Mouse (Mus musculus) right cerebral cortex, postnatal 36 days (tissue): ENCODE results near the gene Cbfa2t2.

Experiments
- DNase-seq, 2 experiments: peaks; one replicate each; pipeline ENCODE4 v3.0.0; 2022; ENCODE audit warnings: low spot score in 2 of 2, mixed read lengths in 1 of 2

Cbfa2t2 gene

DNA sequence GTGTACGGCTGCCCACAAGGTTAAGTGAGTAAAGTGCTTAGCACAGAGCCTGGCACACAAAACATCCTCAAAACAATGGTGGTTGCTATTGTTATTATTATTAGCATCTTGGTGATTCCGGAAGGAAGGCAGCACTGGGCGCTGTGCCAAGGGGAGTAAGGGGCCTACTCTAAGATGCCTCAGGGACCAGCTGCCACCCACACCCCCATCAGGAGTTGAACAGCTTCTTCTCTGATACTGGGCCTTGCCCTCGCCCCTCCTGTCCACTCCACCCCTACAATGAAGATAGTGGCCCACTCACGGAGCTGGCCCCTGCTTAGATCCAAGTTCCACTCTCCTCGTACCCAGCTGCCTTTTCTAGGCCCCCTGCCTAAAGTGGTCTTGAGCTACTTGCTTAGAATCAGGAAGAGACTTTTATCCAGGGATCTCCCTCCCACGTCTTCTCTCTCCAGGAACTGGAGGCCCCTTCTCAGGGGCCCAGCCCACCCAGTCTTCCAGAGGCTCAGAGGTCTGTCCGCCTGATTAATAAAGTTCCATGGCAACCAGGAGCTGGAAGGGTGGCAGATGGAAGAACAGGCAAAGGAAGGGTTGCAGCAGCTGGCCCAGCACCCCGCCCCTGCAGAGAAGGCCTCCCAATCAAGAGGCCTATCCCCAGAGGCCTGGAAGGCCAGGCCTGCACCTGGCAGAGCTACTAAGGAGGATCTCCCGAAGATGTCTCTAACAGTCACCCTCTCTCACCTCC is 132.2 kb downstream of the Cbfa2t2 start:
- DNase-seq = no peak

DNA sequence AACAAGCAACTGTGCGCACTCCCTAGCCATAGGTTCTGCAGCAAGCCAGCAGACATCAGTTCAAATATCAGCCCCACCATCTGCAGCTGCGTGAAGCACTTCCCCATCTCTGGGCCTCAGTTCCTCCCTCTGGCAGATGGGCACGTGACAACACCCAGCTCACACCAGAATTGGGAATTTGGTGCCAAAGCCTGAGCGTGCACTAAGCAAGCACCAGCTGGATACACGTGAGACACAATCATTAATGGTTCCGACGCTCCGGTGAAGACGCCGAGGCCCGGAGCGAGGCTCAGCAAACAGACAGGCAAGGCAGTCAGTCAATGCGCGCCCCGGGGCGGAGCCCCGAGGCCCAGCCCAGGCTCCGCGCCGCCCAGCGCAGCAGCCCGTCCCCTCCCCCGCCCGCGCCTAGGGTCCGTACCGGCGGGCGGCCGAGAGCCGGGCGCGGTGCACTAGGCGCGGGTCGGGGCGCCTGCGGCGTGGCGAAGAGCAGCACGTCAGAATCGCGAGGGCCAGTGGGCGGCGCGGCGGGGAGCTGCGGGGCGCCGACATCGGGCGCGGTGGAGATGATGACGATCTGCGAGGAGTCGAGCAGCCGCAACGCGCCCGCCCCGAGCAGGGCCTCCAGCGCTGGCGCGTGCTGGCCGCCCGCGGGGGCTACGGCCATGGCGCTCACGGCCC is 132.9 kb downstream of the Cbfa2t2 start:
- peak; percentile 49 to 50 for DNase-seq

DNA sequence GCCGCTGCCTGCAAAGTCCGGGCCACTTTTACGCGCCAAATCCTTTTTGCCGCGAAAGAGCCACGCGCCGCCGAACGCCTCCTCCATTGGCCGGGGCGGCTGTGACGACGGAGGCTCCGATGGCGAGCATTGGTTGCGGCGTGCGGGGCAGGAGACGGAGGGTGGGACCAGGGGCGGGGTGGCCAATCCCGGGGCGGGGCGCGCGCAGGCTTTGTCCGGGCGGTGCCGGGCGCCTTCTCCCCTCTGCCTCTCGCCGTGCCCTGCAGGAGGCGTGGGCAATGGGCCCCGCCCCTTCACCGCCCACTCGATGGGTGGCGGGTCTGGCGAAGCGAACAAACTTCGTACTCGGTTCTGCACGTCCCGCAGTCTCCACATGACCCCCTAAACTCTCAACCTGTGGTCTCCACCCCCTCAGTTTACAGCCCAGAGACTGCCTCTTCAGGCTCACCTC is 133.6 kb downstream of the Cbfa2t2 start, which contains the start of gene E2f1:
Gene E2f1 (minus strand): TSS at position 57 of the 451 bp plus-strand sequence.
- DNase-seq = peak; percentile 90 to 92

DNA sequence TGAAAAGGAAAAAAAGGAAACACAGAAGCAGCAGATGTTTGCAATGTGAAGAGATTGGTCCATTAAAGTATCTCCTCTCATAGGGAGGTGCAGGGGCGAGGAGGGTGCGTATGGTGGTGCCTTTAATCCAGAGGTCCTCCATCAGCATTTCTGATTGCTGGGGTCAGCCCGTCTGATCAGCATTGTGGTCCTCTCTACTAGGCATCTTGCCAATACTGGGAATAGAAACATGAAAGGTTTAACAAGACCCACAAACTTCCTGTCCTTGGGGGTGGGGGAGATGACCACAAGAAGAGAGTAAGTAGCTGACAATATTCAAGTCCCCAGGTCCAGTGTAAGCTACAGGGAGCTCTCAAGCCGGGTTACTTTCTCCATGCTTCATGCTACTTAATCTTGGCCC is 134.4 kb downstream of the Cbfa2t2 start:
- DNase-seq = no peak

DNA sequence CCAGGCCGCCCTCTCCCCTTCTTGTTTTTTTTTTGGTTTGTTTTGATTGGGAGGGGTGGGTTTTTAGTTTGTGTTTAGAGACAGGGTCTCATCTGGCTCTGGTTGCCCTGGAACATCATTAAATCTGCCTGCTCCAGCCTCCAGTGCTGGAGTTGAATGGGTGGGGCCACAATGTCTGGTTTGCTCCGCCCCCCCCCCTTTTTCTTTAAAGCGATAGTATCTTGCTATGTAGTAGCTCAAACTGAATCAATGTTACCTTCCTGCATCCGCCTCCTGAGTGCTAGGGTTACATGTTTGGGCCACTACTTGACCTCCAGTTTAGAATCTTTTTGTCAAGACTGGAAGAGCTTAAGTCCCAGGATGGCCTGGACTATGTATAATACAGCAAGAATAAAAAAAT is 135.0 kb downstream of the Cbfa2t2 start:
- no peak for DNase-seq

DNA sequence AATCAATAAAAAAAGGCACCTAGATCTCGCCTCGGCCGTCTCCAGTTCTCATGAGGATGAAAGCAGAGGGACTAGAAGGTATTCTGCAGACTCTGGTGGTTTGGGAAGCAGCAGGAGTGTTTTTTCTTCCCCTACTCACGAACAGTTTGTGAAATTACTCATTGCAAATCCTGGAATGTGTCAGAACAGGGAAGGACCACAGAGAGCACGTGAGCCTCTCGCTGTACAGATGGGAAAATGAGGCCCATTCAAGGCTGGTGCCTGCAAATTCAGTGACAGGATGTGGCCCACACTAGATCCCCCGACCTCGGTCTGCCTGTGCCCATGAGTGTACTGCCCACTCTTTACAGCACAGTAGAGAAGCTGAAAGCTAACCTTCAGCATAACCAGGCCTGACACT is 135.7 kb downstream of the Cbfa2t2 start:
- DNase-seq = no peak

DNA sequence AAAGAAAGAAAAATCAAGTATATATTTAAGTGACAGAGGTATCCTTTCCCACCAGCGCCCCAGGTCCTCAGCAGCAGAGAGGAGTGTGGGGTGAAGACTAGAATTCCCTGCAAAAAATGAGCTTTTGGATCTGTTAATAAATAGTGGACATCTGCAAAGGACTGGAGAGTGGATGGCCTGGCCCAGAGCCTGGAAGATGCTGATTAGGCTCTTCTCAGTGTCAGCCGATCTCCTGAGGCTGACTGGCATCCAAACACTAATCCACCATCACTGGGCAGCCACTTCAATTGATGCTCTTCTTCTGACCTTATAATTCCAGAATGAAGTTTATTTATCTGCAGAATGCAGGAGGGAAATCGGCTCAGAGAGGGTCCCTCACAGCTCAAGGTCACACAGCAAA is 136.7 kb downstream of the Cbfa2t2 start:
- DNase-seq = no peak

DNA sequence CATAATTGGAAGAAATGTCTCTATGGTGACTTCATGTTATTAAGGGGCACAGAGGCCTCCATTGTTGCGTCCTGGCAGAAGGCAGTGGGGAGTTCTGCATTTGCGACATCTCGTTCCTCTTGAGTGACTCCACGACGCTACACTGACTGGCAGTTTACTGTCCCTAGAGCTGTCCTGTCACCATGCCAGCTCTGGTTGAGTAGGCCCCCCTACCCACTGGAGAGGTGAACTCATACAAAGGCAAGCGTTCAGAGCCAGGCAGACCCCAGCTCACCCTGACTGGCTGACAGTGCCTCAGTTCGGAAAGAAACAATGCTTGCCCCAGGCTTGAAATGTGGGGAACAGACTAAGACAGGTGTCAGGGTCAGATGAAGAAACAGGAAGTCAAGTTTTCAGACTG is 138.0 kb downstream of the Cbfa2t2 start:
- DNase-seq = no peak

DNA sequence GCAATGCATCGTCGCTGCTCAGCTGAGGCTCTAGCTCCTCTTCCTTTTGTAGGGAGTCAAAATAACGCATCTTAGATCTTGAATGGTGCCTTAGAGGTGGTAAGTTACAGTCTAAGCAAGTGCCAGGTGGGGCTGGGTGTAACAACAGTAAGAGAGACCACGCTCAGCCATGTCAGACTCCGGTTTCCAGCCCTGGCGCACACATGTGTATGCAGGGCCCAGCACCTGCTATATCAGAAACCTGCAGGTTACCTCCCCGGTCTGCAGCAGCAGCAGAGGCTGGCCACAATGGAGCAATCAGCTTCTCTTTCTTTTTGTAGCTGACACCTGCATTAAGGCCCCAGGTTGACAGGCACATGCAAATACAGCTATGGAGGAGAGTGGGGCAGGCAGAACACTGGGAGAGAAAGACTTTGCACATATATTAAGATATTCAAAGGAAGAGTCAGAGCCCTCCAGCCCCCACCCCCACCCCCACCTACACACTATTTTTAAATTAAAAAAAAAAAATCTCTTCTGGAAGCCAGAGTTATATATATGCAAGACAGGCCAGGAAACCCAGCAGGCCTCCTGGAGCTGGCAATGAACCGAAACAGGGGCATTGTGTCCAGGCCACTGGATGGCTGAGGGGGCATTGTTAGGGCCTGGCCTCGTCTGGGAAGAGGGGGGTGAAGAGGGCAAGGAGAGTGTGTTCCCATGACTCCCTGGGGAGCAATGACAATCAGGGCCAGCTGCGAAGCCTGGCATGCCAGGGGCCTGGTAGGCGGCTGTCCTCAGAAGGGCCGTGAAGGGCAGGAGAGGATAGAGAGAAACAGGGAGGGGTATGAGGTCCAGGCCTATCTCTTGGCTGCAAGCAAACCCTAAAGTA is 140.8 kb downstream of the Cbfa2t2 start:
- DNase-seq = no peak

DNA sequence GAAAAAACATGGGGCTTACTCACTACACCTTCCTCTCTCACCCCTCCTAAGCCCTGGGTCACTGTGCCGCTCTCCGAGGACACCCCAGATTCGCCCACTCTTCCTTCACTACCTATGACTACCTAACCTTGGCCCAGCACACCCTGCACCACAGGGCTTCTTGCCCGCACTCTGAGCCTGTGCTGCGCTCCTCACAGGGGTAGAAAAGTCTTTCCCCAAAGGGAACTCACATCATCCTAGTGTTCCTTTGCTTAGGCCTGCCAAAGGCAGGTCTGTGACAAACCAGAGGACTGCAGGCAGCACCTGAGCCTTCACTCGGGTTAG is 141.4 kb downstream of the Cbfa2t2 start:
- DNase-seq = no peak

DNA sequence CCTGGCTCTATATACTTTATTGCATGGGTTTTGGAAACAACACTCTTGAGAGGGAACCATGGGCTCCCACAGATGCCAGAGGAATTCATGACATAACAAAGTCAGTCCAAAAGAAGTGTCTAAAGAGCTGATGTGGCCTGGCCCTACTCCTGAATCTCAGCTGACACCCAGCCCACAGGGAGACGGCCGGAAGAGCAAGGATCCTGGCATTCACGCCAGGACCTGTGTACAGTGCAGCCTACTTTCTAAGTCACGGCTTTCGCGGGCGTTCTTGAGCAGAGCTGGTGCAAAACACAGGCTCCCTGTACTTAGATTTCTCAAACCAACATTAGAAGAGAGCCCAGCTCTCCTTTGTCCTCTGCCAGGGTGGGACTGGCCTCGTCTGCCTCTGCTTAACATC is 144.3 kb downstream of the Cbfa2t2 start:
- no peak for DNase-seq

DNA sequence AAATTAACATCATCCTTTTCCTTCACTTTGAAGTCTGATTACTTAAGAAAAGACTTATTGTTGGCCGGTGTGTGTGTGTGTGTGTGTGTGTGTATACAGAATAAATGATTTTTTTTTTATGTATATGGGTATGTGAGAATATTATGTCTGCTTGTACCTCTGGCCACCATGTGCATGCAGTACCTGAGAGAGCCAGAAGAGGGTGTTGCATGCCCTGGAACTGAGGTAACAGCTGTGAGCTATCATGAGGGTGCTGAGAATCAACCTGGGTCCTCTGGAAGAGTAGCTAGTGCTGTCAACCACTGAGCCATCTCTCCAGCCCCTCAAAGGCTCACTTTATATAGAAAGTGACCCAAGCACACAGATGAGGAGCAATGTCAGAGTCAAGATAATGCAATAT is 145.1 kb downstream of the Cbfa2t2 start:
- DNase-seq = no peak

DNA sequence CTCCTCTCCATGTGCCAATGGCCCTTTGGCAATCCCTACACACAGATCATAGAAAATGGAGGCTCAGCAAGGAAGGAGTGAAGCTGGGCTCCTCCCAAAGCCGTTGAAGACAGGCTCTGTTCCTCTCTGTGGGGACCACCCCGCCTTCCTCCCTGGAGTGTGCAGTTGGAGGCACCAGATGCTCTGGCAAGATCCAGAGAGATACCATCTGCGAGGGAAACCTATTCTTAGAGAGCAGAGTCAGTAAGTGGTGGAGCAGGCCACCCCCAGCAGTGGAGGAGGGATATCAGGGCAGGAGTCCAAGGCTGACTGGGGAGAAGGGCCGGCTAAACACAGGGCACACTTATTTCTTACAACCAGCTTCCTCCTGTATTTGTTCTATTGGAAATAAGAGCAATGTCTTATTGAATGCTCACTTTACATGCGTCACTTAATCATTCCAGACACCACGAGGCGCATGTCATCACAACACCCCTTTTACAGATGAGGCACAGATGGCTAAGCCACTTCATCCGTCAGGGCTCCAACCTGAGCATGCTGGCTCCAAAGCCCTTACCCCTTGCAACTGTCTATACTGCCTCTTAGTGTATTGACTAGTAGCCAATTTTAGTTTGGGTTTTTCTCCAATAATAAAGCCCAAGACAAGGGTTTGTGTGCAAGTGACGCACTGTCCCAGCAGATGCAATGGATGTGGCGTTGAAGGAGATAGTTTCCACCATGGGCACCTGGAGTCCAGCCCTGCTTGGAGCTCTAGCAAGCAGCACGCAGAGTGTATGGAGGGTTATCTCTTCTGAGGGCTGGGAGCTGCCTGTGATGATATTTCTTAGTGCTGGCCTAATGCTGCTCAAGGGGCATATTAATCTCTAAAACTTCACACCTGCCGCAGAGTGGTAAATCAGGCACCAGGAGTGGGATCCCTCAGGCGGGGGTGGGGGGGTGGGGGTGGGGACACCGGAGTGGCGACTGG is 147.9 kb downstream of the Cbfa2t2 start:
- DNase-seq = peak; percentile 89 to 95

DNA sequence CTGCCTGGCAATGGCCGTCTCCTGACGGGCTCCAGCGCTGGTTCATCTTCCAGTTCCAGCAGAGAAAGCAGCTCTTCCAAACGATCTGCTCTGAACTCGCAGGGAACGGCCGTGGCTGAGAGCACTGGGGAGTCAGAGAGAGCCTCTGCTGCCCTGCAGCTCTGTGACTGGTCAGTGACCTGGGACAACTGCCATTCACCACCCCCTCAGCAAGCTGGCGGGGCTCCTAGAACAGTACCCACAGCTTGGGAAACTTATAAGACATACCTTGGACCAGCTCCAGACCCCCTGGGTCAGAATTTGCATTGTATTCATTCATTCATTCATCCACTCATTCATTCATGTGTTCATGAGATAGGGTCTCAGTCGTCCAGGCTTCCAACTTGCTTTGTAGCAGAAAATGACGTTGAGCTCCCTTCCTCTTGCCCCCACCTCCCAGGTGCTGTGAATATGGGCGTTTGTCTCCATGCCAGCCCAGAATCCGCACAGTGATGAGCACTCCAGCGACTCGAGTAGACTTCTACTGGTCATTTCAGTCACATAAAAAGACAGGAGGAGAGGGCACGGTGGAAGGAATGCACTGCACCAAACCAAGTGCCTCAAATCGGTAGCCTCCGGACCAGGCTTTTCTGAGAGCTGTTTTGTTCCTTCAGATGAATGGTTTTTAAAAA is 148.8 kb downstream of the Cbfa2t2 start:
- DNase-seq = no peak

DNA sequence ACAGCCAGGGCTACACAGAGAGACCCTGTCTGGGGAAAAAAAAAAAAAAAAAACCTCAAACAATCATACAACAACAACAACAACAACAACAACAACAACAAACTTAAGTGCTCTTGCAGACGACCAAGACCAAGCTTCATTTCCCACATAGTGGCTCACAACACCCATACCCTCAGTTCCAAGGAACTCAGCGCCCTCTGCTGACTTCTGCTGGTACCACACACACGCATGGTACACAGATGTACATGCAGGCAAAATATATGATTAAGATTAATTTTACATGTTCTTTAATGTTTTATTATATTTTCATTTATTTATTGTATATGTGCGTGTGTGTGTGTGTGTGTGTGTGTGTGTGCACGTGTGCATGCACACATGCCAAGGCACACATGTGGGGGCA is 150.1 kb downstream of the Cbfa2t2 start:
- no peak for DNase-seq
